Mouse (Mus musculus) midbrain, embryonic 10.5 days (tissue): Measurements from ENCODE around the gene Atp1a1. TPM values are rescaled to one million over a fixed set of nuclear protein-coding genes. Genes with fewer than 3 reads are reported as not detected.

ENCODE experiments used
- DNase-seq: peaks from one replicate; pipeline ENCODE4 v3.0.0-alpha.2; 2017; ENCODE audit warnings: low spot score
- H3K27ac ChIP-seq: fragments of 300-500 bp; sonication (generic); replicated peaks from 2 replicates; pipeline ENCODE4 v1.5.1; 2016; ENCODE audit warnings: mild to moderate bottlenecking
- H3K27me3 ChIP-seq: fragments of 300-500 bp; sonication (generic); 2 replicates; pipeline ENCODE4 v1.6.1; 2016; ENCODE audit warnings: low read depth, mild to moderate bottlenecking; ENCODE audit not compliant: poor library complexity, severe bottlenecking
- H3K36me3 ChIP-seq: fragments of 300-500 bp; sonication (generic); 2 replicates; pipeline ENCODE4 v1.6.1; 2016; ENCODE audit warnings: mild to moderate bottlenecking, moderate library complexity
- H3K4me1 ChIP-seq: fragments of 300-500 bp; sonication (generic); 2 replicates; pipeline ENCODE4 v1.6.1; 2016
- H3K4me3 ChIP-seq: fragments of 300-500 bp; sonication (generic); 2 replicates; pipeline ENCODE4 v1.5.1; 2016; ENCODE audit warnings: mild to moderate bottlenecking, moderate library complexity
- H3K9me3 ChIP-seq: fragments of 300-500 bp; sonication (generic); replicated peaks from 2 replicates; pipeline ENCODE4 v1.6.1; 2016; ENCODE audit warnings: mild to moderate bottlenecking
- WGBS: fragments of 180-500 bp; shearing (Covaris S2); methylation state at CpG from one replicate; pipeline ENCODE4 v1.1.7; 2016; 5-methylcytosine and 5-hydroxymethylcytosine counted together
- polyA plus RNA-seq: library from polyadenylated mRNA; unstranded; fragments of >200 nt; fragmentation: Nextera tagmentation; extraction: Ambion mirVana; gene quantifications from 2 replicates; pipeline ENCODE4 v1.2.1, GENCODE M21; 2016

The Atp1a1 gene
- polyA plus RNA-seq, 1 experiment from 2014 or later, result 43.5 TPM

DNA sequence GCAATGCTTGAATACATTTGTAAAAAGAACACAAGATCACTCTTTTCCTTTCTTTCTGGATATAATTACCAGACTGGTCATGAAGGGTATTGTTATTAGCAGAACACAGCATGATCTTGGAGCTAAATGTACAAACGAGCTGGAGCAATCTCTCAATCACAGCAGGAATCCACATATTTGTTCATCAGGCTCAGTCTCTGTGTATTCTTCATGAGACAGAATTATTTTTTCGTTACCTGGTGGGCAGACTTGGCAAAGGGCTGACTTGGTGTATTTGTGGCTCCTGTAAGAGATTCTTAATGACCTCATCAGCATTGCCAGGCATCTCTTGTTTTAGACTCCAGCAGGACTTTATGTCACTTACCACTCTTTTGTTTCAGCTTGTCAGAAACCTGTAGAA, 31.6 kb upstream of the Atp1a1 start:
- Histone ChIP-seq H3K27ac (no peak overlapping the region), H3K36me3 (no peaks in the 10 kb centered on the region), H3K4me3 (no peak overlapping the region), H3K4me1 (peaks cover 7% of the 10 kb centered on the region), H3K27me3 (no peaks in the 10 kb centered on the region), H3K9me3 (no peaks in the 10 kb centered on the region)
- DNase-seq, result no peak
- WGBS, result 68% methylated on average over 2 of the region's 2 CpGs

- Histone ChIP-seq H3K9me3 (no peaks in the 10 kb centered on the region), H3K36me3 (no peaks in the 10 kb centered on the region), H3K4me1 (peaks cover 7% of the 10 kb centered on the region), H3K27ac (no peak overlapping the region), H3K4me3 (no peak overlapping the region), H3K27me3 (no peaks in the 10 kb centered on the region)
- DNase-seq, result no peak
- 85% methylated on average over 9 of the region's 9 CpGs for WGBS
These were observed 29.8 kb upstream of the Atp1a1 start for GRCm38 (mm10) chr3:101634141-101634900.

- WGBS, result 83% methylated on average over 2 of the region's 2 CpGs
- H3K36me3 ChIP-seq, result no peaks in the 10 kb centered on the region
- no peak overlapping the region for H3K27ac ChIP-seq
- no peaks in the 10 kb centered on the region for H3K4me1 ChIP-seq
- H3K27me3 ChIP-seq, result no peaks in the 10 kb centered on the region
- no peak for DNase-seq
- no peak overlapping the region for H3K4me3 ChIP-seq
- no peaks in the 10 kb centered on the region for H3K9me3 ChIP-seq
These were observed 23.8 kb upstream of the Atp1a1 start for GRCm38 (mm10) chr3:101628255-101628654.

DNA sequence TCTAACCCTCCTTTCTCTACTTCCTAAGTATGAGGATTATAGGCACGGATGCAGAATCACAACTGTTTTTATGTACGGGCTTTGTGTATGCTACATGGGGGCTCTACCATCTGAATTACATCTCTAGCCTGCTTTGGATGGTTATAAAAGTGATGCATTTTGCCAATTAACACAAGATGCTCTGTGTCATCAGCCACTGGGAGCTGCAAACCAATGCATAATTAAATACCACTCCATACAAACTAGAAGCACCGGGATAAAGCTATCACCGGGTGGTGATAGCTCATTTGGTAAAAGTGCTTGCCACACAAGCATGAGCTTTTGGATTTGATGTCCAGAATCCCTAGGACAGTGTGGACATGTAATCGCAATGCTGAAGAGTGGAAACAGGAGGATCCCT, 19.8 kb upstream of the Atp1a1 start:
- Histone ChIP-seq H3K9me3 (peaks cover 4% of the 10 kb centered on the region; the same call in 1 of the 2 replicates), H3K4me3 (no peak overlapping the region), H3K27ac (no peak overlapping the region), H3K27me3 (no peaks in the 10 kb centered on the region), H3K4me1 (no peaks in the 10 kb centered on the region), H3K36me3 (no peaks in the 10 kb centered on the region)
- WGBS, result 93% methylated on average over 5 of the region's 5 CpGs
- DNase-seq, result no peak

GRCm38 (mm10) chr3:101619017-101619416, 14.5 kb upstream of the Atp1a1 start:
- H3K27me3 ChIP-seq, result no peaks in the 10 kb centered on the region
- 90% methylated on average over 4 of the region's 4 CpGs for WGBS

GRCm38 (mm10) chr3:101618505-101618904, 14.0 kb upstream of the Atp1a1 start:
- no peak overlapping the region for H3K27ac ChIP-seq
- WGBS, result 80% methylated on average over 4 of the region's 4 CpGs
- no peaks in the 10 kb centered on the region for H3K36me3 ChIP-seq
- H3K4me1 ChIP-seq, result peaks cover 10% of the 10 kb centered on the region
- no peak overlapping the region for H3K4me3 ChIP-seq
- DNase-seq, result no peak
- no peaks in the 10 kb centered on the region for H3K27me3 ChIP-seq
- H3K9me3 ChIP-seq, result peaks cover 4% of the 10 kb centered on the region; the same call in 1 of the 2 replicates

More at GRCm38 (mm10) chr3:101619017-101619416, 14.5 kb upstream of the Atp1a1 start:
- no peak overlapping the region for H3K4me3 ChIP-seq
- no peak for DNase-seq
- no peak overlapping the region for H3K27ac ChIP-seq
- H3K36me3 ChIP-seq, result no peaks in the 10 kb centered on the region
- peaks cover 10% of the 10 kb centered on the region for H3K4me1 ChIP-seq
- H3K9me3 ChIP-seq, result peaks cover 4% of the 10 kb centered on the region; the same call in 1 of the 2 replicates

DNA sequence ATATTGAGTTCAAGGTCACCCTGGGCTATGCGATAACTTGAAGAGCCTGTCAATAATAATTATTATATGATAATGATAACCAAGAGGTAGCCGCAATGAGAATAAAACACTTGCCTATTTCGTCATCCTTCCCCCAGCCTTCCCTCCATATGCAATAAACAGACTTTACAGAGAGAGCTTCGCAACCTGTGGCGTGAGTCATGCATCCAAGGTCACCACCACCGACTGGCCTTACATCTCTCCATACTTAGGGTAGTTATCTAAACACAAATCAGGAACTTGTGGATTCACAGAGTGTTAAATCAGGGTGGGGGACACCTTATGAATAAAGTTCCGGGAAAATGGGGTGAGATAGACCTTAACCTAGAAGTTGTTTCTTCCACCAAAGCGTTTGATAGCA, 13.0 kb upstream of the Atp1a1 start:
- no peak for DNase-seq
- Histone ChIP-seq H3K36me3 (no peaks in the 10 kb centered on the region), H3K27ac (no peak overlapping the region), H3K4me1 (peaks cover 10% of the 10 kb centered on the region), H3K4me3 (no peak overlapping the region), H3K27me3 (no peaks in the 10 kb centered on the region), H3K9me3 (no peaks in the 10 kb centered on the region)
- 84% methylated on average over 8 of the region's 8 CpGs for WGBS

- Histone ChIP-seq H3K27me3 (no peaks in the 10 kb centered on the region), H3K9me3 (no peaks in the 10 kb centered on the region), H3K36me3 (no peaks in the 10 kb centered on the region), H3K4me3 (no peak overlapping the region), H3K27ac (no peak overlapping the region), H3K4me1 (peaks cover 13% of the 10 kb centered on the region)
- DNase-seq, result no peak
These were observed 12.5 kb upstream of the Atp1a1 start for GRCm38 (mm10) chr3:101617007-101617406.

- Histone ChIP-seq H3K27ac (no peak overlapping the region), H3K9me3 (no peaks in the 10 kb centered on the region), H3K4me1 (peaks cover 17% of the 10 kb centered on the region), H3K4me3 (no peak overlapping the region), H3K36me3 (no peaks in the 10 kb centered on the region), H3K27me3 (no peaks in the 10 kb centered on the region)
- 84% methylated on average over 6 of the region's 6 CpGs for WGBS
- no peak for DNase-seq
These were observed 11.4 kb upstream of the Atp1a1 start for GRCm38 (mm10) chr3:101615856-101616255.

- Histone ChIP-seq H3K4me3 (no peak overlapping the region), H3K4me1 (peaks cover 7% of the 10 kb centered on the region; the same call in 1 of the 2 replicates), H3K9me3 (no peaks in the 10 kb centered on the region), H3K27me3 (peaks cover 5% of the 10 kb centered on the region; the same call in 1 of the 2 replicates), H3K36me3 (no peaks in the 10 kb centered on the region), H3K27ac (0 out of 2 replicates have a peak overlapping the region, but pooled peaks have one; percentile 13)
- WGBS, result 67% methylated on average over 10 of the region's 10 CpGs
- DNase-seq, result no peak
These were observed 7.5 kb upstream of the Atp1a1 start for GRCm38 (mm10) chr3:101611813-101612491.

DNA sequence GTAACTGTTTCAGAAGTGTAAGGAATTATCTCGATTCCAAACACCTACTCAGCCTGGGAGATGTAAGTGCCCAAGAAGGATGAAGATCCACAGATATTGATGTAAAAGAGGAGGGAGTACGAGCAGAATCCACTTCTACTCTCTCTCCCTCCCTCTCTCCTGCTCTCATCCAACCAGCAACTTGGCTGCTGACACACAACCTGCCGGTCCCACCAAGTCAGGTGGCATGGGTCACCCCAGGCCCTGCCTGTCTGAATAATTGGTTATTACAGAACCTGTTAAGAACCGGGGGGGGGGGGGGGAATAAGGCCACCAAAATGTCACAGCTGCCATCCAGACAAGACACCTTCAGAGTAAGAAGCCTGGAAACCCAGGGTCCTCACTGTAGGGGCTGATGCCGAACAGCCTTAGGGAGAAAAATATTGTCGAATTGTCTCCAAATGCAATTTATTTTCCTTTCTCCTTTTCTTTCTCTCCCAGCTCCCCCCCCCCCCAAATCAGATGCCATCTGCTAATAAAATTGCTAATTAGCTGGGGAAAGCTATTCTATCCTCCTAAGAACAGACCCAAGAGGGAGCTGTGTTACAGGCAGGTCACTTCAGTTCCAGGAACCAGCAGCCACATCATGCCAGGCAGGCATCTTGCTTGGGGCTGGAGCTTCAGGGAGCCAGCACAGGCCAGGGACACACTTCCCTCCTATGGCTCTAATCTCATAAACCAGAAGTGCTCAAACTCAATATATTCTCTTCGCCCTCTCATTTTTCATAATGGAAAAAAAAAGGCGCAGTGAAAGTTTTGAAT, 6.7 kb upstream of the Atp1a1 start:
- Histone ChIP-seq H3K4me3 (no peak overlapping the region), H3K27me3 (peaks cover 6% of the 10 kb centered on the region), H3K36me3 (no peaks in the 10 kb centered on the region), H3K9me3 (no peaks in the 10 kb centered on the region), H3K4me1 (peaks cover 7% of the 10 kb centered on the region; the same call in 1 of the 2 replicates), H3K27ac (no peak overlapping the region)
- WGBS, result 73% methylated on average over 8 of the region's 8 CpGs
- no peak for DNase-seq

DNA sequence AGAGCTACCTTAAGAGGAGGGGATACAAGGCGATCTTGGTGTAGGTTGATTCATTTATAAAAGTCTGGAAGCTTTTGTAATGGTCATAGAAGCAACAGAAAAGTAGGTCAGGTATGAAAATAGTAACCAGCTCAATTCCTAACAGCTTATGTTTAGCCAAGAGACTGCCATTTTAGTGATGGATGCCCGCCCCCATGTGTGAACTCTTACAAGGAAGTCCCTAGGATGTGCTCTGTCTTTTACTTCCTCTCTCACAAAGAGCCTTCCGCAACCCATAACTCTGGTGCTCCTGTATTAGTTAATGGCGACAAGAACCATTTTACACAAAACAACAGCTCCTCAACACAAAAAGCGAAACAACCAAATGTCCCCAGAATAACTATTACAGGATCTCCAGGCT, 4.8 kb upstream of the Atp1a1 start:
- no peak overlapping the region for H3K4me3 ChIP-seq
- 89% methylated on average over 5 of the region's 5 CpGs for WGBS

More for the DNA sequence above, 4.8 kb upstream of the Atp1a1 start:
- no peak overlapping the region for H3K27ac ChIP-seq
- H3K9me3 ChIP-seq, result no peaks in the 10 kb centered on the region
- no peaks in the 10 kb centered on the region for H3K36me3 ChIP-seq
- peaks cover 19% of the 10 kb centered on the region for H3K4me1 ChIP-seq
- peaks cover 14% of the 10 kb centered on the region for H3K27me3 ChIP-seq
- no peak for DNase-seq
